Mouse (Mus musculus): Measurements from ENCODE around the gene Tomm20.

- TF ChIP-seq POLR2A (IDR thresholded peaks at IDR 0.05; ENCODE audit: control insufficient read depth, low read depth, low read length) (no peak), CTCF (IDR thresholded peaks at IDR 0.05; ENCODE audit: control insufficient read depth, insufficient read depth, insufficient replicate concordance, low read depth, low read length) (no peak)
Observed at GRCm38 (mm10) chr8:126943565-126943964, 2.1 kb downstream of the Tomm20 start.
